8 mouse cellular contexts compared by ENCODE assay signal in the genomic region with DNA sequence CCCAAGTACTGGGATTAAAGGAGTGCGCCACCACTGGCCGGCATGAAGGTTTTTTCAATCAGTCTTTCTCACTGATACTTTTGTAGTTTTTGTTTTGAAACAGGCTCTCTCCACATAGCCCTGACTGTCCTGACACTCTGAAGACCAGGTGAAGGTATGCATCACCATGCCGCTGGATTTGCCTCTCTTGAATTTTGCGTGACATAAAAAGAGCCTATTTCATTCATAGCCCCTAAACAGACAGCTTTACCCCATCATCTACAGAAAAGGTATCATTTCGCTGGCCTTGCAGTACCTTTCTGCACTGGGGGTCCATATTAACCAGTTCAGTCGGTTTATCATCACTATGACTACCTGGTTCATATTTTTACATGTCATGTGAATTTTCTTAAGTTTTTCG. TPM values are rescaled to one million over a fixed set of nuclear protein-coding genes. Genes with fewer than 3 reads are reported as not detected.
DNase-seq lines count a peak whose midpoint lies in the region; ATAC-seq and TF ChIP-seq lines count a peak whose summit lies in the region.

No protein-coding gene starts in this region.

- no peak for TF ChIP-seq EP300 in lung, postnatal 0 days (IDR thresholded peaks at IDR 0.05)
- TF ChIP-seq EP300 in stomach, postnatal 0 days (optimal IDR thresholded peaks at IDR 0.05) = no peak

- TF ChIP-seq CTCF in cerebellum, adult 2 months (IDR thresholded peaks at IDR 0.05; ENCODE audit: borderline replicate concordance, insufficient read depth, low read depth, low read length) = no peak
- peak; percentile 40 for TF ChIP-seq CTCF in lung, postnatal 0 days (IDR thresholded peaks at IDR 0.05)
- TF ChIP-seq CTCF in stomach, postnatal 0 days (IDR thresholded peaks at IDR 0.05; ENCODE audit: low read depth) = peak; percentile 47

- no peak for TF ChIP-seq POLR2A in cerebellum, adult 2 months (IDR thresholded peaks at IDR 0.05; ENCODE audit: borderline replicate concordance, insufficient read depth, low read length)

- peak overlapping the region; percentile 14; the same call in 1 of the 2 replicates for H3K27ac ChIP-seq in cerebellum, adult 2 months (ENCODE audit: insufficient read depth, low read length)
- peak overlapping the region; percentile 17; the same call in 1 of the 2 replicates for H3K27ac ChIP-seq in embryonic facial prominence, embryonic 13.5 days
- no peak overlapping the region for H3K27ac ChIP-seq in intestine, embryonic 15.5 days
- H3K27ac ChIP-seq in lung, postnatal 0 days (ENCODE audit: low read length) = peak overlapping the region; percentile 57; the same call in 1 of the 2 replicates
- H3K27ac ChIP-seq in stomach, postnatal 0 days (replicated peaks) = no peak overlapping the region; the same call in 1 of the 2 replicates

- H3K9ac ChIP-seq in embryonic facial prominence, embryonic 13.5 days = peak overlapping the region; percentile 90
- peak overlapping the region; percentile 39 for H3K9ac ChIP-seq in intestine, embryonic 15.5 days
- no peak overlapping the region for H3K9ac ChIP-seq in lung, postnatal 0 days (replicated peaks; ENCODE audit: low read depth)
- peak overlapping the region; percentile 31; the same call in 1 of the 2 replicates for H3K9ac ChIP-seq in stomach, postnatal 0 days (ENCODE audit: low read length)

- peak in 1 of 2 experiments; percentile 35 for DNase-seq in cerebellum, adult 2 months
- no peak for DNase-seq in cerebellum, adult 9-11 months
- peak; percentile 37 to 38 for DNase-seq in B cell, adult 2 months
- peak; percentile 18 for DNase-seq in lung, postnatal 0 days (ENCODE audit: low spot score)
- DNase-seq in stomach, postnatal 0 days (ENCODE audit: low spot score) = peak; percentile 18
- no peak for DNase-seq in adrenal gland, postnatal 4 days (ENCODE audit: low spot score in 2 of 2)

- H3K4me2 ChIP-seq in embryonic facial prominence, embryonic 13.5 days = peak overlapping the region; percentile 80
- peak overlapping the region; percentile 68 for H3K4me2 ChIP-seq in intestine, embryonic 15.5 days (replicated peaks)
- H3K4me2 ChIP-seq in lung, postnatal 0 days (replicated peaks; ENCODE audit: low read depth, low read length) = peak overlapping the region; percentile 64
- H3K4me2 ChIP-seq in stomach, postnatal 0 days (replicated peaks; ENCODE audit: low read depth) = peak overlapping the region; percentile 63

- H3K4me1 ChIP-seq in cerebellum, adult 2 months (ENCODE audit: control insufficient read depth, insufficient read depth, low read length) = peaks cover 3% of the 10 kb centered on the region; the same call in 1 of the 2 replicates
- peaks cover 10% of the 10 kb centered on the region for H3K4me1 ChIP-seq in embryonic facial prominence, embryonic 13.5 days
- peaks cover 7% of the 10 kb centered on the region for H3K4me1 ChIP-seq in intestine, embryonic 15.5 days (replicated peaks)
- peaks cover 11% of the 10 kb centered on the region; the same call in 1 of the 2 replicates for H3K4me1 ChIP-seq in lung, postnatal 0 days (ENCODE audit: insufficient read depth, low read depth, low read length)
- no peaks in the 10 kb centered on the region for H3K4me1 ChIP-seq in stomach, postnatal 0 days (replicated peaks; ENCODE audit: control insufficient read depth, insufficient read depth)

- WGBS in cerebellum, adult 2 months = 11% methylated on average over 7 of the region's 7 CpGs
- WGBS in embryonic facial prominence, embryonic 13.5 days = 15% methylated on average over 7 of the region's 7 CpGs
- WGBS in intestine, embryonic 15.5 days = 13% methylated on average over 7 of the region's 7 CpGs
- 13% methylated on average over 7 of the region's 7 CpGs for WGBS in lung, postnatal 0 days
- 12% methylated on average over 7 of the region's 7 CpGs for WGBS in stomach, postnatal 0 days

- H3K36me3 ChIP-seq in embryonic facial prominence, embryonic 13.5 days = peaks cover 11% of the 10 kb centered on the region
- H3K36me3 ChIP-seq in intestine, embryonic 15.5 days = peaks cover under 1% of the 10 kb centered on the region; the same call in 1 of the 2 replicates
- peaks cover 2% of the 10 kb centered on the region; the same call in 1 of the 2 replicates for H3K36me3 ChIP-seq in lung, postnatal 0 days (ENCODE audit: insufficient read depth, low read length)
- H3K36me3 ChIP-seq in stomach, postnatal 0 days (ENCODE audit: control insufficient read depth, insufficient read depth, low read length) = no peaks in the 10 kb centered on the region; the same call in 1 of the 2 replicates

- H3K27me3 ChIP-seq in cerebellum, adult 2 months (ENCODE audit: control insufficient read depth, insufficient read depth, low read length) = no peaks in the 10 kb centered on the region
- H3K27me3 ChIP-seq in embryonic facial prominence, embryonic 13.5 days = no peaks in the 10 kb centered on the region
- H3K27me3 ChIP-seq in intestine, embryonic 15.5 days (replicated peaks) = no peaks in the 10 kb centered on the region
- H3K27me3 ChIP-seq in lung, postnatal 0 days (replicated peaks; ENCODE audit: insufficient read depth, low read length) = no peaks in the 10 kb centered on the region
- no peaks in the 10 kb centered on the region for H3K27me3 ChIP-seq in stomach, postnatal 0 days (ENCODE audit: control insufficient read depth, insufficient read depth, low read length)

- peak overlapping the region; percentile 48 for H3K4me3 ChIP-seq in cerebellum, adult 2 months (replicated peaks; ENCODE audit: insufficient read depth, low read depth, low read length)
- H3K4me3 ChIP-seq in embryonic facial prominence, embryonic 13.5 days = peak overlapping the region; percentile 81
- H3K4me3 ChIP-seq in intestine, embryonic 15.5 days (replicated peaks) = peak overlapping the region; percentile 79
- H3K4me3 ChIP-seq in lung, postnatal 0 days (ENCODE audit: low read depth, low read length) = peak overlapping the region; percentile 58
- peak overlapping the region; percentile 69 for H3K4me3 ChIP-seq in stomach, postnatal 0 days (ENCODE audit: low read depth, low read length)

- no peaks in the 10 kb centered on the region for H3K9me3 ChIP-seq in embryonic facial prominence, embryonic 13.5 days
- no peaks in the 10 kb centered on the region for H3K9me3 ChIP-seq in intestine, embryonic 15.5 days
- H3K9me3 ChIP-seq in lung, postnatal 0 days (ENCODE audit: low read length) = no peaks in the 10 kb centered on the region
- no peaks in the 10 kb centered on the region for H3K9me3 ChIP-seq in stomach, postnatal 0 days (ENCODE audit: control insufficient read depth, low read length)

- ATAC-seq in embryonic facial prominence, embryonic 13.5 days (ENCODE audit: insufficient number of reproducible peaks, insufficient read depth, low FRiP score, low TSS enrichment, low read depth) = 0 out of 2 replicates have a peak, but pooled peaks have one; percentile 24
- peak; percentile 51 for ATAC-seq in intestine, embryonic 15.5 days
- ATAC-seq in lung, postnatal 0 days = peak; percentile 7
- peak; percentile 47 for ATAC-seq in stomach, postnatal 0 days (ENCODE audit: low FRiP score, low TSS enrichment)

RNA-seq across cellular contexts. Expression of gene Sap18, which starts 0.4 kb away (rescaled TPM):
- polyA plus RNA-seq in cerebellum, adult 2 months (2012; rRNA removed) = 25.0 and 25.5 TPM in 2 replicates
- 27.4 and 35.4 TPM in 2 replicates for polyA plus RNA-seq in embryonic facial prominence, embryonic 13.5 days (2015; fragmentation: Nextera tagmentation; extraction: Ambion mirVana)
- polyA plus RNA-seq in intestine, embryonic 15.5 days (2015; fragmentation: Nextera tagmentation; extraction: Ambion mirVana) = 18.2 and 22.3 TPM in 2 replicates
- 16.5 and 18.9 TPM in 2 replicates for polyA plus RNA-seq in lung, postnatal 0 days (2015; fragmentation: Nextera tagmentation; extraction: Ambion mirVana)
- polyA plus RNA-seq in stomach, postnatal 0 days (2015; fragmentation: Nextera tagmentation; extraction: Ambion mirVana) = 10.3 and 17.2 TPM in 2 replicates
- 10 to 100 TPM; 62.5 to 77.9 TPM for total RNA-seq in adrenal gland, postnatal 4 days (2021)

RNA-seq across cellular contexts. Expression of gene Ska3, which starts 28.4 kb away (rescaled TPM):
- 0.38 and 0.41 TPM in 2 replicates for polyA plus RNA-seq in cerebellum, adult 2 months (2012; rRNA removed)
- 39.0 and 40.2 TPM in 2 replicates for polyA plus RNA-seq in embryonic facial prominence, embryonic 13.5 days (2015; fragmentation: Nextera tagmentation; extraction: Ambion mirVana)
- polyA plus RNA-seq in intestine, embryonic 15.5 days (2015; fragmentation: Nextera tagmentation; extraction: Ambion mirVana) = 27.2 and 30.8 TPM in 2 replicates
- 1.8 and 2.2 TPM in 2 replicates for polyA plus RNA-seq in lung, postnatal 0 days (2015; fragmentation: Nextera tagmentation; extraction: Ambion mirVana)
- polyA plus RNA-seq in stomach, postnatal 0 days (2015; fragmentation: Nextera tagmentation; extraction: Ambion mirVana) = 6.0 and 7.4 TPM in 2 replicates
- 10 to 100 TPM in 1 of 2 experiments, 1 to 10 TPM in 1; 8.0 to 11.4 TPM for total RNA-seq in adrenal gland, postnatal 4 days (2021)

RNA-seq across cellular contexts. Expression of gene Mrpl57, which starts 28.5 kb away (rescaled TPM):
- 65.6 and 69.5 TPM in 2 replicates for polyA plus RNA-seq in cerebellum, adult 2 months (2012; rRNA removed)
- polyA plus RNA-seq in embryonic facial prominence, embryonic 13.5 days (2015; fragmentation: Nextera tagmentation; extraction: Ambion mirVana) = 142 and 147 TPM in 2 replicates
- polyA plus RNA-seq in intestine, embryonic 15.5 days (2015; fragmentation: Nextera tagmentation; extraction: Ambion mirVana) = 177 and 197 TPM in 2 replicates
- polyA plus RNA-seq in lung, postnatal 0 days (2015; fragmentation: Nextera tagmentation; extraction: Ambion mirVana) = 163 and 210 TPM in 2 replicates
- 214 and 220 TPM in 2 replicates for polyA plus RNA-seq in stomach, postnatal 0 days (2015; fragmentation: Nextera tagmentation; extraction: Ambion mirVana)
- total RNA-seq in adrenal gland, postnatal 4 days (2021) = 100 to 1,000 TPM; 101 to 107 TPM

RNA-seq across cellular contexts. Expression of gene Lats2, which starts 39.4 kb away (rescaled TPM):
- 32.6 and 33.5 TPM in 2 replicates for polyA plus RNA-seq in cerebellum, adult 2 months (2012; rRNA removed)
- 25.3 TPM in 2 replicates for polyA plus RNA-seq in embryonic facial prominence, embryonic 13.5 days (2015; fragmentation: Nextera tagmentation; extraction: Ambion mirVana)
- 16.2 and 16.9 TPM in 2 replicates for polyA plus RNA-seq in intestine, embryonic 15.5 days (2015; fragmentation: Nextera tagmentation; extraction: Ambion mirVana)
- polyA plus RNA-seq in lung, postnatal 0 days (2015; fragmentation: Nextera tagmentation; extraction: Ambion mirVana) = 24.2 and 27.5 TPM in 2 replicates
- 10.9 and 11.5 TPM in 2 replicates for polyA plus RNA-seq in stomach, postnatal 0 days (2015; fragmentation: Nextera tagmentation; extraction: Ambion mirVana)
- 10 to 100 TPM; 33.5 to 35.8 TPM for total RNA-seq in adrenal gland, postnatal 4 days (2021)

RNA-seq across cellular contexts. Expression of gene Gm49361, which starts 51.6 kb away (rescaled TPM):
- not detected in 2 replicates for polyA plus RNA-seq in cerebellum, adult 2 months (2012; rRNA removed)
- not detected in 2 replicates for polyA plus RNA-seq in embryonic facial prominence, embryonic 13.5 days (2015; fragmentation: Nextera tagmentation; extraction: Ambion mirVana)
- polyA plus RNA-seq in intestine, embryonic 15.5 days (2015; fragmentation: Nextera tagmentation; extraction: Ambion mirVana) = 0.05 TPM in 1 of 2 replicates, not detected in the other
- polyA plus RNA-seq in lung, postnatal 0 days (2015; fragmentation: Nextera tagmentation; extraction: Ambion mirVana) = not detected in 2 replicates
- not detected in 2 replicates for polyA plus RNA-seq in stomach, postnatal 0 days (2015; fragmentation: Nextera tagmentation; extraction: Ambion mirVana)
- 1 to 10 TPM; 1.7 to 3.2 TPM for total RNA-seq in adrenal gland, postnatal 4 days (2021)

Comparison
In these comparisons a context has a peak if more than half of its experiments do, and no peak if none do; other contexts are left out.
1. DNase-seq: peak in B cell, adult 2 months (2 of 2), lung, postnatal 0 days (single experiment) and stomach, postnatal 0 days (single experiment); none in cerebellum, adult 9-11 months (single experiment) and adrenal gland, postnatal 4 days (0 of 2).
2. H3K27ac ChIP-seq: peak in cerebellum, adult 2 months (single experiment), embryonic facial prominence, embryonic 13.5 days (single experiment) and lung, postnatal 0 days (single experiment); none in intestine, embryonic 15.5 days (single experiment) and stomach, postnatal 0 days (single experiment).
3. Peak in every context shown above with its lines, with median percentiles within 50 percentile points of each other: H3K4me3 ChIP-seq, ATAC-seq and H3K4me2 ChIP-seq.